Mouse (Mus musculus) left cerebral cortex, adult 8-10 months (tissue): ENCODE data around the gene 1810037I17Rik. TPM values are rescaled to one million over a fixed set of nuclear protein-coding genes. Genes with fewer than 3 reads are reported as not detected.
A peak's percentile ranks its signal among the peaks of the same experiment; 100 is the strongest.

Source experiments
- DNase-seq, 2 experiments: peaks; one replicate each; pipeline ENCODE4 v3.0.0; 2022; ENCODE audit warnings: low spot score in 2 of 2
- total RNA-seq, 4 experiments: library from RNA; stranded (reverse); gene quantifications; 2 replicates each; pipeline ENCODE4 v1.2.4; 2022

Gene 1810037I17Rik
- total RNA-seq = 10 to 100 TPM; 51.5 to 62.1 (median 56.2) TPM

DNA sequence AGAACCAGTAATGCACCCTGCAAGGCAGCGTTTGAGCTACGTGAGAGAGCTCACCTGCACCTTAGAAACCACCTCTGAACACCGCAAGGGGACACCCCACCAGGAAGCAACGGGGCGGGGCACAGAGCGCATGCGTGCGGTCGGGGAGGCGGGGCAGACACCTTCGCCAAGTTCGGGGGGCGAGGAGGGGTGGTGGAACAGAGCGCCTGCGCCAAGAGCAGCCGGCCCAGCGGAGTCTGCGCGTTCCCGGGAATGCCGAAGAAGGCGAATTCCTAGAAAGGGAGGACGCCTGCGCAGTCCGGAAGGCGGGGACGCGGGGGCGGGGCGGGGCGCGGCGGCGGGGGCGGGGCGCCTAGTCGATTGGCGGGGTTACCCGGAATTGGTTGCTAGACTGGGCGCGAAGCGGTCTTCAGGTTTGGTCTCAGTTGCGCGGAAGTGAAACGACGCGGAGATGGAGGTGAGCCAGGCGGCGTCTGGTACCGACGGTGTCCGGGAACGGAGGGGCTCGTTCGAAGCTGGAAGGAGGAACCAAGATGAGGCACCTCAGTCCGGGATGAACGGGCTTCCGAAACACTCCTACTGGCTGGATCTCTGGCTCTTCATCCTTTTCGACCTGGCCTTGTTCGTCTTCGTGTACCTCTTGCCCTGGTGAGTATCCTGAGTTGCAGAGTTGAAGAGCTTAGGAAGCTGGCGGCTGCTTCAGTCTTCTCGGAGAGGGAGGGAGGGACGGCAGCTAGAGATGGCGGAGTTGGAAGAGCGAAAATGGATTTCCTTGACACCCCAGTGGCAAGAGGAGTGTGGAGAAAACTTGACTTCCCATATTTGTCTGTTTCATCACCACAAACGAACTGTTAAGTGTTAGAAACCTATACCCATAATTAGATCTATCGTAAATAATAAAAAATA lies at the start of gene 1810037I17Rik:
Gene 1810037I17Rik, plus strand, starts transcription at position 195 of the 906 bp plus-strand sequence.
- DNase-seq = peak; percentile 90 to 96

DNA sequence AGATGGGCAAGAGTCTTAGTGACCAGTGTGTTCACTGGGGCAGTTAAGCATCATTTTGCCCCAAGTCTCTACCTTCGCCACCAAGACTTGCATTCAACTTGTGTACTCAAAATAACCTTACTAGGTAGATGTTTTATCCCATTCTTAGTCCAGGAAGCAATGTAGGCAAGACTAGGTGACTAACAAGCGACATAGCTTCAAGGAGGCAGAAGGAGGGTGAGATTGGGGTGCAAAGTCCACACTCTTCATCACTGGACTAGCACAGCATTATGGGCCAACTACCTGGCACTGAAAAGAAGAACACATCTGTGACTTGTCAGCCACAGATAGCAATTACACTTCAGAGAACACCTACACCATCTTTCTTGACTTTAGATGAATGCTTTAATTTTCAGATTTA lies 47.1 kb upstream of the 1810037I17Rik start:
- DNase-seq = no peak

DNA sequence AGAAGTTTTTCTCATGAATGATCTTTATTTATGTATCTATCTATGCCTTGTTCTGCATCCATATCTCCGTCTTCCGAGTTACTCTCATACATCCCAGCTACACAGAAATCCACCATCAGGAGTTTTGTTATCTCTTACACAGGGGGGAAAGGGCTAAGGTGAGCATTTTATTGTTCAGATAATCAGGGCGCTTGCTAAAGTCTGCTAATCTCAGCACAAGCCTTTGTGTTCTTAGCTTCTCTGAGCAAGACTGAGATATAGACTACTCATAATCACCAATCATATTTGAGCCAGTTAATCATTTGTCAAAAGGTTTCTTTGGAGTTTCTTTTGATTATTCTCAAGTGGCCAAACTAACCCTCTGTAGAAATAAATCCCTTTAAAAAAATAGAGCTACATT lies 46.5 kb upstream of the 1810037I17Rik start:
- no peak for DNase-seq

DNA sequence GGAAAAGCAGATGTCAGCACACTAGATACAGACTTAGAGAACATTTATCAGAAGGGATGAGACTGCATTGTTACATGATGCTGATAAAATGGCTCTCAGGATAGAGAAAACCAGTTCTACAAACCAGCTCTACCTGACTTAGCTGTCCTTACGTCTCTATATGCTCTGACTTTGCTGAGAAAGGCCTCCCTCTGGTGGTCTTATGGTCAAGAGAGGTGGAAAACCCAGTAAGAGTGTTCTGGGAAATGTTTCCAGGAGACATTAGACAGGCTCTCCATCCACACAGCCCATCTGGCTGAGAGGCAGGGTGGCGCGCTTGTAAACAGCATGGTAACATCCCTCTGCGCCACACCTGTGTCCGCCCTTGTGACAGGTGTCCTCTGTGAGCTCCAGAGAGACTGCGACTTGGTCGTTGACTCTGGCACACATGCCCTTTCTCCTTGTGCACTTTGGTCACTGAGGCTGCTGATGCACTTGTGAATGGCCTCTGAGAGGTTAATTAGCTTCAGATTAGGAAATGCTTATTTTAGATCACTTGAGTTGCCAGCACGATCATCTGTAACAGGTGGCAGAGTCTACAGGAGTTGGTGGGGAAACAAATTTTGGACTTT lies 45.2 kb upstream of the 1810037I17Rik start:
- DNase-seq = no peak

DNA sequence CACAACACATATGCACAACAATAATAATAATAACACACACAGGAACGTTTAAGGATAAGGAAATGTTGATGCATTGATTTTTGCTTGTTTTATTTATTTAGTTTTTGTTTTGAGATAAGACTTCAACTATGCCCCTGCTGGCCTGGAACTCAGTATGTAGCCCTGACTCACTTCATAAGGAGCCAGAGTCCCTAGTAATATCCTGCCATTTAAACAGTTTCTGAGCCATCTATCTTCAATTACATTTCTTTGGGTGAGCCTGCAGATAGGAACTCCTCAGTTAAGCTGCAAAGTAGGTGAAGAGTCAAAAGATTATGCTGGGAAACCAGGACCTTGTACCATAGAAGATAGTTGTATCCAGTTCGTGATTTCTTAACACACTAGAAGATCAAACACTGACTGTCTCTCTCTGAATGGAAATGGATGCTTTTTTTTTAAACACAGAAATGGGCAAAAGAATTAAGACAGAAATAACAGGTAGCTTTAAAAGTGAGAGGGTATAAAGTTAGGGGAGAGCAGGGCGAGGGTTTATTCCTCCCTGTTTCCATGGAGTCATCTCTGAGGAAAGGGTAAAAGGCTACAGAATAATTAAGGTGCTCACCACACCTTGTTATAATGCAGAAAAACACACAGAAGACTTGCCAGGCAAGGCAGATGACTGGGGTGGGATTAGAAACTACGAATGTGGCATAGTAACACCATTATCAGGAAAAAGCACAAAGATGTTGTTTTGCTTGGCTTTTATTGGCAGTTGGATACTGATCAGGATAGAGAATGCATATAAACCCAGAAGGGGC lies 36.3 kb upstream of the 1810037I17Rik start:
- no peak for DNase-seq

DNA sequence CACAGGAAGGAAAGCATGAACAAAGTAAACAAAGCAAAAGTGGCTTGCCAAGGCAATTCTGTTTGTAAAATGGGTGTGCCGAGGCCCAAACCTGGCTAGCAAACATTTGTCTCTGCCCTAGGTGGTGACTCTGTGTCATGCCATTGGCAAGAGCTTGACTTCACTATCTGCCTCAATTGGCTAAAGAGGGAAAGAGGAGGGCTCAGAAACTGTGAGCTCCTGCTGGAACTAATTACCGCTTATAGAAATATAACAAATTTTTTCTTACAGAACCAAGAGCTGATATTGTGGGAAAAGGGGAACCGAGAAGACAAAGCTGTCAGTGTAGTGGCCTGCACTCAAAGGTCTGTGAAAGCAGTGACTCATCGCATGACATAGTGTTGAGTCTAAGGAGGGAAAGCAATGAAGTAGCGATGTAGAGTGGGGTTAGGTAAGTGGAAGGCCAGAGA lies 35.6 kb upstream of the 1810037I17Rik start:
- no peak for DNase-seq

DNA sequence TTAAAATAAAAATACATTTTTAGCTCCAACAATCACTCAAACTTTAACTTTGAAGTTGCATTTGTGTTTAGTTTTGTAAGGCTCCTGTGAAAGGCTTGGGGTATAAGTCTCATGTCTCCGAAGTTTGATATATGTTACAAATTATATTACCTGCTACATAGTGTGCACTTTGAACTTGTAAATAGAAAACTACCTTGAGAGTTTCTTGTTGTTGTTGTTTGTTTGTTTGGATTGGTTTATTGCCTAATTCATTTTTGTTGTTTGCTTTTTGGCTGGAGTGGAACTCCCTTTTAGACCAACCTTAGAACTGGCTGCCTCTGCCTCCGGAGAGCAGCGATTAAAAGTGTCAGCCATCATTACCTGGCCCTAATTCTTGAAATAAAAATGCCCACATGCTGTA lies 29.2 kb upstream of the 1810037I17Rik start, which contains the start of gene Fabp2:
Gene Fabp2, plus strand, starts transcription at position 301 of the 400 bp plus-strand sequence.
- no peak for DNase-seq

DNA sequence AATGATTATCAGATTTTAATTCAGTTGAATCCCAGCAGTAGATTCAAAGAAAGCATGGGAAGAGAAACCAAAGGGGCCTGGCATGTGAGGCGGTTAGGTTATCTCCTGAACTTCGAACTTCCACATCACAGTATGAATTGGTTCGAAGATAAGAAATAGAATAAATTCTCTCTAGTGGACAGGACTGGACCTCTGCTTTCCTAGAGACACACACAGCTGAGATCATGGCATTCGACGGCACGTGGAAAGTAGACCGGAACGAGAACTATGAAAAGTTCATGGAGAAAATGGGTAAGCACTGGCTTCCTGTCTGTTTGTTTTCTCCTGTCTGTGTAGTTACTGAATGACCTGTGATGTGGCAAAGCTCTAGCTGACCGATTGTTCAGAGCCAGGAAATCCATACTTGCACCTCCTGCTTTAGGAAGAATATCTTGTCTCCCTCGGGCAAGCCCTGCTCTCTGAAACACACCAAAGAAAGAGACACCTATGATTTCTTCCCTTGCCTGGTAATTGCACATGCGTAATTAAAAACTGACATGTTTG lies 28.7 kb upstream of the 1810037I17Rik start:
- no peak for DNase-seq

DNA sequence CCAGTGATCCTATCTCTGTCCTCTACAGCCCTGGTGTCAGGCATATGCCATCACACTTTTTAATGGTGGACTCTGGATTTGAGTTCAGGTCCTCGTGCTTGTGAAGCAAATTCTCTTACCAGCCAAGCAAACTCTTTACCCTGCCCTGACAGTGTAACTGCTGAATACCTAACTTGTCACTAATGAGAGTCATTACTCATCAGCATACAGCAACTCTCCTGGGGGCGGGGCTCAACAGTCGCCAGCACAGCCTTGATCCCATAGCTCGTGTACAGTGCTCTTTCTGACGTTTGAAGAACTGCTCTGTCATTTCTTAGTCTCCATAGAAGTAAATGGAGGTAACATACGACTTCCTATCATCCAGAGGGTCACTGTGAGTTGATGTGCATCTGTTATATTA lies 25.7 kb upstream of the 1810037I17Rik start:
- DNase-seq = no peak

DNA sequence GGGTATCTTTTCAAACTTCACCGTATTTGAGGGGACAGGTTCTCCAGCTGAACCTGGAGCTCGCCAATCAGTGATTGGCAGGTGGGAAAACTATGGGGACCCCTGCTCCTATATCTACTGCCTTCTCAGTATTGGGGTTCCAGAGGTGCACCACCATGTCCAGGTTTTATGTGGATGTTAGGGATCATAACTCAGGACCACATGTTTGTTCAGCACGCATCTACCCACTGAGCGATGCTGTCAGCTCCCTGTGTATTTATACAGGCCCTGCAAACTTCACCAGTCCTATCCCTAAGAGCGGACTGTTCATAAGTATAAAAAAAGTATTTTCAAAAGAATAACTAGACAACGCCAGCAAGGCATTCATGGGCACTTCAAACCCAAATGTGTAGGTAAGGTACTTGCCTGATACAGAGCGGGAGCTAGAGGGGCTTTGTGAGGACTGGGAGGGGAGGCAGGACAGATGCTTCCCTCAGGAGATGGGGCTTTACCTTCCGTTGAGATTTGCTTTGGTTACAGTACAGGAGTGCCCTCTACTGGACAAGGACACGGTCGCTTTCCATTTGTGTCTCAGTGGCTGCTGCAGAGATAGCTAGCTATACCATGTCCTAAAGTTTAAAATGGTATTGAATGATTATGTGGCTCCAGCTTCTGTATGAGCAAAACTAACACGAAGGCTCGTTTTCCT lies 20.1 kb upstream of the 1810037I17Rik start:
- DNase-seq = peak in 1 of 2 experiments; percentile 6

DNA sequence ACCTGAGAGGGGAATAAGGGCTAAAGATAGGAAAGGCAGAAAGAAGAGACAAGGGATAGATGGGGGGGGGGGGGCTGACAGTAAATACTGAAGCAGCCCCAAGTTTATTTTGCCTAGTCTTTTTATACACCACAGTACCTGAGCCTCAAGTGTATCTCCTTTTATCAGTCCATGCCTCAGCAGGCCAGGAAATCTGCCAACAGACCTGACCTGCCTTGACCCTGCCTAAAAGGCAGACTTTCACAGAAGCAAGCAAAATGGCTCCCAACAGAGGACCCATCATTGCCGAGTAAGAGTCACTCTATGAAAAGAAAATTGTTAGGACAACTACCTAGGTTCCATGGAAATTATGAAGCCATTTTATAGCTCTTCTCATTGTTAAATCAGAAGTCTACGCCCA lies 16.2 kb upstream of the 1810037I17Rik start:
- no peak for DNase-seq

DNA sequence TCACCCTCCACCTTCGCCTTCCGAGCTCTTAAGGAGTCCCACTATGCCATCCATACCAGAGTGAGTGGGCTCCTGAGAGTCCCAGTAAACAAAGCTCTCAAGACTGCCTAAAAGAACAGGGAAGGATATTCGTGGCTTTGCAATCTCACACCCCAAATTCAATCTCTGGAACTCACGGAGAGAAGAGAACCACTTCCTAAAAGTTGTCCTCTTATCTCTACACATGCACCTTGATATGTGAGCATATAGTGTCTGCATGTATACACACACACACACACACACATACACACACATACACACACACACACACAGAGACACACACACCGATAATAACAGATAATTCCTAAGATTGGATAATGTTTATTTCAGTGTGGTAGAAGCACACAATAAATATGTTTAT lies 8.5 kb upstream of the 1810037I17Rik start:
- no peak for DNase-seq

DNA sequence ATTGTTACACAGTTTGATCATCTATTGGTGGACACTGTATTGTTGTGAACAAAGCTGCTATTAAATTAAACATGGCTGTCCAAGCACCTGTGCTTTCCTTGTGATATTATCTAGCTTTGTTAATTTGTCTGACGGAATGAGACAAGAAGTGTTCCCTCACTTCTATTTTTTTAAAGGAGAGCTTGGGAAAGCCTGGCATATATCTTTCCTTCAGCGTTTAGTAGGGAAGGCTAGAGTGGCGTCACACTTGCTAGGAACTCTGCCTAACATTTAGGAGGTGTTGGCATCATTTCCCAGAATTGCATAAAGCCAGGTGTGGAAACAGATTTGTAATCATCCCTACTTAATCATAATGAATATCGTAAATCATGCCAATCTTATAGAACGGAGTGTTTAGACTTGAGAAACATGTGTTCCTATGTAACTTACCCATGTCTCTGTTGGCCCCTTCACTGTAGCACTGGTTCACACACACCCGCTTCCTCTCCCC lies 7.8 kb upstream of the 1810037I17Rik start:
- no peak for DNase-seq

DNA sequence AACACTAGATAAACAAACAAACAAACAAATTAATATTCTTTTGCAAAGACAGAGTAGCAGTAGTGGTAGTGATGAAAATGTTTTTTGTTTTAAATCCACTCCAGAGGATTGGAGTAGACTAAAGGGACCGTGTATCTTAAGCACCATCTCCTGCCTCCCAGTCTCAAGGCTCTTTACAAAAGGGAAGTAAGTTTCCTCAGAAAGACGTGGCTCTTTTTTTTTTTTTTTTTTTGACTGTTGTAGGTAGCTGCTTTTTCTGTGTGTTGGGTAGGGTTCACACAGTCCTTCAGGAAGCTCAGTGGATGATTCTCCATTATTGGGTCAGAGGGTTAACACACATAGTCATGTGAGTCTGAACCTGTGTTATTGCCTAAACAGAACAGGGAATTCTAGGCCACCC lies 5.3 kb upstream of the 1810037I17Rik start:
- DNase-seq = no peak

DNA sequence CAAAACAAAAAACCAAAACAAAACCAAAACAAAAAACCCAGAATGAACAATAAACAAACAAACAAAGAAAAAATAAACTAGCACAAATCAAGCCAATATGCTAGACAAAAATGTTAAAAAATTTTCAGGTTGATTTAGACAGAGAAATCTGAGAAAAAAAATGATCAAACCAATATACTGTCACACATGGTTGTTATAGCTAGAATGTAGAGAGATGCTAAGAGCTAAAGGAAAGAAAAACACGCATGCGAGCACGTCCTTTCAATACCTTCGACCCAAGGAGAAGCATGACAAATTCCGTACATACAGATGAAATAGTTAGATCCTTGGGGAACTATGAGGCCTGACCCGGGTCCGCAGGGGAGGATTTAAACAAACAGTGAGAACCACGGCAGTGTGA lies 4.7 kb upstream of the 1810037I17Rik start, which contains the start of gene Gm10959:
Gene Gm10959, minus strand, starts transcription at position 101 of the 400 bp plus-strand sequence.
- no peak for DNase-seq

DNA sequence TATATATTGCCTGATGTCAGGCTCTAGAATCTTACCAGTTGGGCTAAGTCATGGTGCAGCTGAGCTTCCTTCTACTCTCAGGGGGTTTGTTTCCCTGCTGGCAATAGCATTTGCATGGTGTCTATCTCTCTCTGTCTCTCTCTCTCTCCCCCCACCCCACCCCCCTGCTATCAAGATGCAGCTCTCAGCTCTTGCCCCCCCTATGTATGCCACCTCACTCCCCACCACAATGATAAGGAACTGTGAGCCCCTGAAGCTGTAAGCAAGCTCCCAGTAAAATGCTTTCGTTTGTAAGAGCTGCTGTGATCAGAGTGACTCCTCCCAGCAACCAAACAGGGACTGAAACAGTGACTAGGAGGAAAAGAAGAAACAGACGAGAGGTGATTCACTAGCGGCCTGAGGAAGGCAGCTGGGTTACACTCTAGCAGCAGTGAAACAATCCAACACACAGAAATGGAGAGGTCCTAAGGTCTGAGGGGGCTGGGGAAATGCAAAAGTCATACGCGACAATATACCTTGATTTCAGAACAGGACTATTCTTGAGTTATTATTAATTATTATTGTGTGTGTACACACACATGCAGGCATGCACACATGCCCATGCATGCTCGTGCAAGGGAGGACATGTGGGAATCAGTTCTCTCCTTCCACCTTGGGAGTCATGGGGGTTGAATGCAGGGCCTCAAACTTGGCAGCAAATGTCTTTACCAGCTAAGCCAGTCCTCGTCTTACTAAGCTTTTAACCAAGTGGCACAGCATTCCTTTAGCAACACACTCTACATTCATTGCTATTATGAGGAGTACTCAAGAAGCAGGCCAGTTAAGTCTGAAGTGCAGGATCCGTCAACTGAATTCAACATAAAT lies 3.2 kb upstream of the 1810037I17Rik start:
- no peak for DNase-seq

DNA sequence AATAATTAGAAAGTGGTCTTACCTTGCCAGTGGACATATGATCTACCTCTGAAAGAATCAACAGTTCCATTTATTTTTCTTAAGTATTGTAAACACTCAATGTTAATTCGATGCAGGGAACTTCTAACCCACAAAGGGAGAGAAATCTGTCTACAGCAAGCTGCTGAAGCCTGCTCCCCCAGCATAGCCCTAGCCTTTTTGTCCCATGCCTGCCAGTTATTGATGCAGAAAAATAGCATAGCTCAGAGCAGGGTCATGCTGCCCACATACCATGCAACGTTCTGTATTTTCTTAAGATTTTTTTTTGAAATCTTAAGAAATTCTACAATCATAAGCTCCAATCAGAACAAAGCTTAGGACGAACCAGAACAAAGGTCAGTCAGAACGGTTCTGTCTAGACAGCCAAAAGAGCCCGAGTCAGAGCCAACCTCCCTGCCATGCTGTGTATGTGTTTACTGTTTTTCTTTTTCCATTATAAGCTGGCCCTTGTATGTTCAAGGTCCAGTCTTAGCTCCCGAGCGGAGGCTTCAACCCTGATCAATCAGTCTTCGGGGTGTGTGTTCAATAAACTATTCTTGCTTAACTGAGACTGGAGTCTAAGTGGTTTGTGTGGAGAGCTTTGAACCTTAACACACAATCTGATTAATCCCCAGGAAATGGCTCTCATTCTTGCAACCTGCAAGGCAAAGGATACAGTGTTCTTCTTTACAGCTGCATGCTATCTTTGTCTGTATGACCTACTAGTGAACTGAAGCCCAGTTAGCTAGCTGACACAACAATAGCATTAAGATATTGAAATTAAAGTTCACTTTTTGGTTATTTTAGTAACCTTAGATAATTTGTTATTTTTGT lies 2.1 kb upstream of the 1810037I17Rik start:
- DNase-seq = no peak

DNA sequence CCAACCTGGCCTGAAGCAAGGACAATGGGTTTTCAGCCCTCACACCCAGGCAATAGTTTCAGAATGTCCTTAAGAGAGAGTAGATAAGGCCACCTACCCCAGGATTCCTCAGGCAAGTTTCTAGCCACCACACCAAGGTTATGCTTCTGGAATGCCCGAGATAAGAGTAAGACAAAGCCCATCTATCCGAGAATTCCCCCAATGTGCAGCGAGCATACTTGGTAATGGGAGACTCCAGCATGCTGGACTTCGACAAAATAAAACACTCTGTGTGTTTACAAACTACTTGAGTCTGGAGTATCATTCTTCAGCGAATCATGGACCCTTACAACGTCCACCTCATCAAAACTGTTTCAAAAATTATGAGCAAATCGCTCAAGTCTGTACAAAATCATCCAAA lies 856 bp upstream of the 1810037I17Rik start:
- no peak for DNase-seq

DNA sequence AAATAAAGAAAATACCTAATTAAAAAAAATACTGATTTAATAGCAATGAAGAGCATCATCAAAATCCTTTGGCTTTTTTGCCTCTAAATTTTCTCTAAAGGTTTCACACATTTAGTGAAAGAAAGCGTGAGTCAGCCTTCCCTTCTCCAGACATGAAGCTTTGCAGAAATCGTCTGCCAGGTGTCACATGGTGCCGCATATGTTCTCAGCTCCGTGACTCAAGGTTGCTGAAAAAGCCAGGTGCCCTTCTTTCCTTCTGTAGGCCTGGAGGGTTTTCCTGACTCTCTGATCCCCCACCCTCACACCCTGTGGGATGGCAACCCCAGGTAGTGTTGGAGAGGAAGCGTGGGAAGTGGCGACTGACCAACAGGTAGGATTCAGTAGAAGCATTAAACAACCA lies 5.7 kb downstream of the 1810037I17Rik start:
- peak in 1 of 2 experiments; percentile 63 for DNase-seq
